ENCODE assay signal across 13 mouse cellular contexts in genomic region chr2:146224141-146224540, GRCm38 (mm10). TPM values are rescaled to one million over a fixed set of nuclear protein-coding genes. Genes with fewer than 3 reads are reported as not detected.
DNase-seq lines count a peak whose midpoint lies in the region; ATAC-seq lines count a peak whose summit lies in the region.
"Had no signal": no experiment of that assay in that cellular context is flagged by ENCODE, and none has a peak within 500 bp of the region (broad histone marks: within the 10 kb centered on the region; RNA-seq: fewer than 3 reads in every experiment).

No protein-coding gene starts in this region.

- peak overlapping the region; percentile 85; the same call in 1 of the 2 replicates for H3K9ac ChIP-seq in neural tube, embryonic 11.5 days (ENCODE audit: low read length)
- peak overlapping the region; percentile 95 for H3K9ac ChIP-seq in forebrain, embryonic 15.5 days (replicated peaks)
- H3K9ac ChIP-seq in stomach, embryonic 16.5 days (ENCODE audit: low read length), result no peak overlapping the region

- H3K27me3 ChIP-seq in neural tube, embryonic 11.5 days (ENCODE audit: control insufficient read depth, insufficient read depth, low read length), result peaks cover 76% of the 10 kb centered on the region
- no peaks in the 10 kb centered on the region for H3K27me3 ChIP-seq in forebrain, embryonic 15.5 days
- H3K27me3 ChIP-seq in midbrain, embryonic 10.5 days (ENCODE audit: low read depth, poor library complexity, severe bottlenecking), result peaks cover 99% of the 10 kb centered on the region
- H3K27me3 ChIP-seq in stomach, embryonic 16.5 days (ENCODE audit: control insufficient read depth, insufficient read depth, low read length), result peaks cover 79% of the 10 kb centered on the region

- H3K27ac ChIP-seq in neural tube, embryonic 11.5 days (ENCODE audit: low read depth, low read length), result no peak overlapping the region
- H3K27ac ChIP-seq in forebrain, embryonic 15.5 days (replicated peaks), result peak overlapping the region; percentile 99
- H3K27ac ChIP-seq in midbrain, embryonic 10.5 days (replicated peaks), result peak overlapping the region; percentile 90
- H3K27ac ChIP-seq in stomach, embryonic 16.5 days (ENCODE audit: low read length), result no peak overlapping the region
- H3K27ac ChIP-seq: heart, adult 2 months; kidney, postnatal 0 days had no signal

- ATAC-seq in neural tube, embryonic 11.5 days (ENCODE audit: insufficient read depth, low FRiP score, low TSS enrichment), result no peak
- no peak for ATAC-seq in forebrain, embryonic 15.5 days (replicated peaks)
- ATAC-seq in stomach, embryonic 16.5 days (ENCODE audit: insufficient read depth, low FRiP score), result no peak

- DNase-seq in neural tube, embryonic 11.5 days (ENCODE audit: low spot score), result no peak
- no peak for DNase-seq in neural tube, embryonic 10.5 days (ENCODE audit: extremely low spot score, low spot score)
- DNase-seq in midbrain, embryonic 10.5 days (ENCODE audit: low spot score), result no peak
- no peak for DNase-seq in thymus, postnatal 25 days
- DNase-seq in frontal cortex, postnatal 14 days (ENCODE audit: low spot score in 2 of 2), result no peak
- no peak for DNase-seq in frontal cortex, postnatal 25 days (ENCODE audit: low spot score in 2 of 2)
- DNase-seq: adrenal gland, postnatal 10 days; heart, adult 2 months; lung, postnatal 36 days had no signal

- H3K4me1 ChIP-seq in neural tube, embryonic 11.5 days (ENCODE audit: control insufficient read depth, insufficient read depth, low read length), result peaks cover 17% of the 10 kb centered on the region
- peaks cover 47% of the 10 kb centered on the region for H3K4me1 ChIP-seq in forebrain, embryonic 15.5 days
- H3K4me1 ChIP-seq in midbrain, embryonic 10.5 days, result peaks cover 59% of the 10 kb centered on the region
- H3K4me1 ChIP-seq in stomach, embryonic 16.5 days (ENCODE audit: control insufficient read depth, insufficient read depth, low read length), result peaks cover 25% of the 10 kb centered on the region; the same call in 1 of the 2 replicates

- H3K9me3 ChIP-seq in neural tube, embryonic 11.5 days (ENCODE audit: control insufficient read depth, low read length), result no peaks in the 10 kb centered on the region
- no peaks in the 10 kb centered on the region for H3K9me3 ChIP-seq in forebrain, embryonic 15.5 days
- no peaks in the 10 kb centered on the region for H3K9me3 ChIP-seq in midbrain, embryonic 10.5 days (replicated peaks)
- no peaks in the 10 kb centered on the region for H3K9me3 ChIP-seq in stomach, embryonic 16.5 days (replicated peaks; ENCODE audit: control insufficient read depth, low read length)

- 8% methylated on average over 7 of the region's 7 CpGs for WGBS in neural tube, embryonic 11.5 days
- 7% methylated on average over 7 of the region's 7 CpGs for WGBS in forebrain, embryonic 15.5 days
- 10% methylated on average over 7 of the region's 7 CpGs for WGBS in midbrain, embryonic 10.5 days
- 17% methylated on average over 7 of the region's 7 CpGs for WGBS in stomach, embryonic 16.5 days

- peak overlapping the region; percentile 89 for H3K4me2 ChIP-seq in neural tube, embryonic 11.5 days (ENCODE audit: low read depth)
- H3K4me2 ChIP-seq in forebrain, embryonic 15.5 days (replicated peaks), result peak overlapping the region; percentile 89
- no peak overlapping the region for H3K4me2 ChIP-seq in stomach, embryonic 16.5 days (ENCODE audit: low read depth, low read length)

- no peaks in the 10 kb centered on the region for H3K36me3 ChIP-seq in neural tube, embryonic 11.5 days (ENCODE audit: control insufficient read depth, insufficient read depth, low read length)
- no peaks in the 10 kb centered on the region for H3K36me3 ChIP-seq in forebrain, embryonic 15.5 days
- H3K36me3 ChIP-seq in midbrain, embryonic 10.5 days, result no peaks in the 10 kb centered on the region
- no peaks in the 10 kb centered on the region for H3K36me3 ChIP-seq in stomach, embryonic 16.5 days (ENCODE audit: control insufficient read depth, insufficient read depth, low read length)

- peak overlapping the region; percentile 58 for H3K4me3 ChIP-seq in neural tube, embryonic 11.5 days (ENCODE audit: low read depth, low read length)
- peak overlapping the region; percentile 97 for H3K4me3 ChIP-seq in forebrain, embryonic 15.5 days
- H3K4me3 ChIP-seq in midbrain, embryonic 10.5 days, result peak overlapping the region; percentile 71
- H3K4me3 ChIP-seq in stomach, embryonic 16.5 days (replicated peaks; ENCODE audit: low read length), result peak overlapping the region; percentile 53; the same call in 1 of the 2 replicates
- H3K4me3 ChIP-seq: heart, adult 2 months had no signal

RNA-seq across cellular contexts. Expression of gene Insm1, which starts 2.4 kb away (rescaled TPM):
- polyA plus RNA-seq in neural tube, embryonic 11.5 days (2014; fragmentation: Nextera tagmentation; extraction: Ambion mirVana), result 7.4 and 9.3 TPM in 2 replicates
- polyA plus RNA-seq in forebrain, embryonic 15.5 days (2015; fragmentation: Nextera tagmentation; extraction: Ambion mirVana), result 13.5 and 15.6 TPM in 2 replicates
- polyA plus RNA-seq in midbrain, embryonic 10.5 days (2016; fragmentation: Nextera tagmentation; extraction: Ambion mirVana), result 3.0 and 4.7 TPM in 2 replicates
- polyA plus RNA-seq in stomach, embryonic 16.5 days (2015; fragmentation: Nextera tagmentation; extraction: Ambion mirVana), result 0.37 and 0.46 TPM in 2 replicates
- polyA plus RNA-seq: heart, adult 2 months; kidney, postnatal 0 days; liver, embryonic 11.5 days had no signal

Comparison
In these comparisons a context has a peak if more than half of its experiments do, and no peak if none do; other contexts are left out.
1. H3K27ac ChIP-seq: peak in forebrain, embryonic 15.5 days (single experiment) and midbrain, embryonic 10.5 days (single experiment); none in neural tube, embryonic 11.5 days (single experiment) and stomach, embryonic 16.5 days (single experiment).
2. Peak in every context shown above with its lines, with median percentiles within 50 percentile points of each other: H3K4me3 ChIP-seq.